Mouse (Mus musculus): Measurements from ENCODE around the gene Blm.

DNA sequence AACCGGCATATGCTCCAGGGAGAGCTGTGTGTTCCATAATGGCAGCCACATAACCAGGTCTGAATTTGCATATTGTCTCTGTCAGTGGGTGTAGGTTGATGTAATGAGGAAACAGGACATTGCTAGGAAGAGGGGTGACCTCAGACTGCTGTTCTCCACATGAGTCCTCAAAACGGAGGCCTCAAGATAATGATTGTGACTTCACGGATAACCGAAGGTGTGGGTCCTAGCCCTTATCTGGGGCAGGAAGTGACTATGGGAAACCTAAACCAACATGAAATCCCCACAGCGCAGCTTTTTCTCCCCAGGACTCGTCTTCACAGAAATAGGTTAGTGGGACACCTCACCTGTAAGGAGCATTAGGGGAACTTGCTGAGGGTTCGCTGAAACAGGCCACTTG, 118.0 kb downstream of the Blm start:
- TF ChIP-seq GATA1 (IDR thresholded peaks at IDR 0.05; ENCODE audit: borderline replicate concordance, low read length), result no peak
- TF ChIP-seq FLI1 (IDR thresholded peaks at IDR 0.05; ENCODE audit: low read length), result no peak
